Mouse (Mus musculus) ES-Bruce4 (cell line): ENCODE measurements around the gene Cygb. TPM values are rescaled to one million over a fixed set of nuclear protein-coding genes. Genes with fewer than 3 reads are reported as not detected.

ENCODE experiments used
- H3K27ac ChIP-seq: 2 replicates; pipeline ENCODE4 v1.5.1; 2012; ENCODE audit warnings: low read length, inconsistent platforms; ENCODE audit not compliant: insufficient read depth
- H3K27me3 ChIP-seq: 2 replicates; pipeline ENCODE4 v1.6.1; 2012; ENCODE audit warnings: mild to moderate bottlenecking, low read length, inconsistent platforms; ENCODE audit not compliant: control insufficient read depth, poor library complexity, insufficient read depth, severe bottlenecking
- H3K36me3 ChIP-seq: 2 replicates; pipeline ENCODE4 v1.6.1; 2012; ENCODE audit warnings: inconsistent platforms, mild to moderate bottlenecking, low read length, moderate library complexity; ENCODE audit not compliant: control insufficient read depth, poor library complexity, insufficient read depth, severe bottlenecking
- H3K4me1 ChIP-seq: one replicate; pipeline ENCODE4 v1.8.1; 2011; ENCODE audit warnings: low read length; ENCODE audit not compliant: control insufficient read depth, insufficient read depth
- H3K4me3 ChIP-seq: 2 replicates; pipeline ENCODE4 v1.5.1; 2011; ENCODE audit warnings: low read depth, mild to moderate bottlenecking, low read length
- H3K9ac ChIP-seq: 2 replicates; pipeline ENCODE4 v1.6.1; 2012; ENCODE audit warnings: low read depth, mild to moderate bottlenecking, inconsistent platforms; ENCODE audit not compliant: poor library complexity, severe bottlenecking
- H3K9me3 ChIP-seq: replicated peaks from 2 replicates; pipeline ENCODE4 v1.6.1; 2012; ENCODE audit warnings: mild to moderate bottlenecking, low read length, inconsistent platforms; ENCODE audit not compliant: control insufficient read depth, poor library complexity, insufficient read depth, severe bottlenecking
- CTCF ChIP-seq: IDR thresholded peaks from one replicate; pipeline ENCODE4 v1.8.1; 2011; ENCODE audit warnings: low read depth, low read length
- EP300 ChIP-seq: IDR thresholded peaks from 2 replicates; pipeline ENCODE4 v1.6.1; 2011; ENCODE audit warnings: low read depth, low read length; ENCODE audit not compliant: insufficient read depth
- POLR2A ChIP-seq: IDR thresholded peaks from one replicate; pipeline ENCODE4 v1.8.1; 2011; ENCODE audit warnings: low read length; ENCODE audit not compliant: insufficient read depth
- polyA plus RNA-seq: library from polyadenylated mRNA; stranded (reverse); fragments of >200 nt; gene quantifications from 2 replicates; pipeline ENCODE4 v1.2.4, GENCODE M21; 2011; ENCODE audit warnings: low read depth; ENCODE audit not compliant: missing spikeins, insufficient read depth, insufficient read length

Gene Cygb
- polyA plus RNA-seq, 1 experiment: not detected

DNA sequence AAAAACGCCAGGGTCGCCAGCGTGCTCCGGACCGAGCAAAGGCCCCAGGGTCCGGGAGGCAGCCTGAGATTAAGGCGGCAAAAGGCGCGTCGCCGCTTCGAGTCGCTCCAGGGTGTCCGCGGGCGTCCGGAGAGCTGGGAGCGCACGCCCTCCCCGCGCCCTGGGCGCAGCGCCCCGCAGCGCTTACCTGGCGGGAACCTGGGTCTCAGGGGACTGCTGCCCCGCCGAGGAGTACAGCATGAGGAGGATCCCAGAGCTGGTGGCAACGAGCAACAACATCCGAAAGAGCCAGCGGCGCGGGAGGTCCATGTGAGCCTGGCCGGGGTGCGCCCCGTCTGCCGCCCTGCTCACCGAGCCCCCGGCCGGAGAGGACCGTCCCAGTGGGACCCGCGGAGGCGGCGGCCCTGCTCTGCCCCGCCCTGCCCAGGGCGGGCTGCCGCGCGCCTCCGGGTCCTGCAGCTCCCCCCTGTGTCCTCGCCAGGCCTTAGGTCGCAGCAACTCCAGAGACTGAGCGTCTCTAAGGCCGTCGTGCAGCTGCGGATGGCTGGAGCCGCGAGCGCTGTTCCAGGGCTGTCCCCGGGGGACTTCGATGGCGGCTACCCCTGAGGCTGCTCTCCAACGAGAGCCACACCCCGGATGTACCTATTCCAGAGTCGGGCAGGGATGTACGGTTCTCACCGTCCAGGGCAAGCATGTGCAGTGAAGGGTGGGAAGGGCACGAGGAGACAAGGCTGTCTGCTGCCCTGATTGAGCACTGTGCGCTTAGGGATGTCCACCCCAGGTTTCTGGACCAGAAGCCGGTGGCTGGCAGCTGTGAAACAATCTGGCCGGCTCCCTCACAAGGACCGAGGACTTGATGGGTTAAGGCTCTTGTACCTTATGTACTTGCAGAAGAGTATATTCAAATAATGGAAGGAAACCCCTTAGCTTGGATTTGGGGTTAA, 40.4 kb upstream of the Cygb start:
- no peaks in the 10 kb centered on the region for H3K9me3 ChIP-seq
- H3K4me3 ChIP-seq: peak overlapping the region; percentile 60
- H3K4me1 ChIP-seq: peaks cover 11% of the 10 kb centered on the region
- H3K27me3 ChIP-seq: no peaks in the 10 kb centered on the region
- peak overlapping the region; percentile 57 for H3K9ac ChIP-seq
- no peak for TF ChIP-seq POLR2A
- TF ChIP-seq EP300: no peak
- TF ChIP-seq CTCF: no peak
- no peak overlapping the region for H3K27ac ChIP-seq
- H3K36me3 ChIP-seq: no peaks in the 10 kb centered on the region

DNA sequence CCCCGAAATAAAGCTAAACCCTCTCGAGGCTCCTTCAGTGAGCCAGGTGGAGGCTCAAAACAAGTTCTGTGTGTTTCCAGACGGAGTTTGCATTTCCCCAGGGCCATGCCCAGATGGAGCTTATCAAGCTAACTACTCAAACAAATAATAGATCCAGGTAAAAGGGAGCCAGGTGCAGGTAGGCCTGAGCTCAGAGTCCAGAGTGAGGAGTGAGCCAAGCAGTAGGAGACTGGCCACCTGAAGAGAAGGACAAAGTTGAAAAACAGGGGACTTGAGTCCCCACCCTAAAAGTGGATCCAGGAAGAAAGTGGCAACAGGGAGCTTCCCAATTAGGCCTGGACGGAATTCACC, 39.8 kb upstream of the Cygb start:
- no peaks in the 10 kb centered on the region for H3K27me3 ChIP-seq
- no peaks in the 10 kb centered on the region for H3K9me3 ChIP-seq
- H3K9ac ChIP-seq: peak overlapping the region; percentile 57
- no peak for TF ChIP-seq CTCF
- peaks cover 11% of the 10 kb centered on the region for H3K4me1 ChIP-seq
- peak overlapping the region; percentile 60 for H3K4me3 ChIP-seq
- no peak overlapping the region for H3K27ac ChIP-seq
- H3K36me3 ChIP-seq: no peaks in the 10 kb centered on the region

DNA sequence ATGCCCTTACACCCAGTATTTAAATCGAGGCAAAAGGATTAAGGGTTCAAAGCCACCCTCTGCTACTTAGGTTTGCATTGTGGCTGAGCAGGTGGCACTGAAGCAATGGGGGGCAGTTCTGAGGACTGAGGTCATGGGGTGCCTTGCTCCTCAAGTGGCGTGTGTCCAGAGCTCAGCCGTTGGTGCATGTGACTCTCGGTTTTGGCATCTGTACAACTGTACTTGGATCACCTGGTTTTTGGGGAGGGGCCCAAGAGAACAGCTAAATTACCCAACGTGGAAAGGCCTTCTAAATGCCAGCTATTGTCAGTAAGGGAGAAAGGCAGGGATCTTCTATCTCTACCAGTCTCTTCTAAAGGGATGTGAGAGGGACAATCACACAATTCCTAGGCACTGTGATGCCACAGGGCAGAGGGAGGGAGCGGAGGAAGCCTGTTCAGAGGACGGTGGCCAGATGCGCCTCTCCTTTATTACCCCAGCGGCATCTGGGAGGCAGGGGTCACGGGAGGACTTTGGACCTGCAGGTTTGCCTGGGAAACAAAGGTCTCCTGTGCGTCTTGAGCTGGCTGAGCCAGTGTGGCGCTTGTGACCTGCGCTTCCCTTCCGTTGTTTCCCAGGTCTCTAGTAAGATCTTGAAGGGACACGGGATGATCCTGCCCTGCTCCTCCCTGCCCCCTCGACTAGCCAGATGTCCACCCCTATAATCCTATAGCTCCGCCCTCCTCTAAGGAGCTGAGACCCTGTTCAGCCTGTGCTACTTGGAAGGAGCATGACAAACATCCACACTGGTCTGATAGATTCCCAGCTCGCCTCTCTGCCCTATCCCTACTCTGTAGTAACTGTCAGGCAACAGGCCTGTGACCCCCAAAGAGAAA, 36.8 kb upstream of the Cygb start:
- H3K9ac ChIP-seq: no peak overlapping the region
- no peaks in the 10 kb centered on the region for H3K9me3 ChIP-seq
- H3K27me3 ChIP-seq: no peaks in the 10 kb centered on the region
- H3K4me3 ChIP-seq: no peak overlapping the region
- H3K27ac ChIP-seq: no peak overlapping the region
- H3K36me3 ChIP-seq: no peaks in the 10 kb centered on the region
- peaks cover 2% of the 10 kb centered on the region for H3K4me1 ChIP-seq
- TF ChIP-seq CTCF (no peak), POLR2A (no peak), EP300 (no peak)

DNA sequence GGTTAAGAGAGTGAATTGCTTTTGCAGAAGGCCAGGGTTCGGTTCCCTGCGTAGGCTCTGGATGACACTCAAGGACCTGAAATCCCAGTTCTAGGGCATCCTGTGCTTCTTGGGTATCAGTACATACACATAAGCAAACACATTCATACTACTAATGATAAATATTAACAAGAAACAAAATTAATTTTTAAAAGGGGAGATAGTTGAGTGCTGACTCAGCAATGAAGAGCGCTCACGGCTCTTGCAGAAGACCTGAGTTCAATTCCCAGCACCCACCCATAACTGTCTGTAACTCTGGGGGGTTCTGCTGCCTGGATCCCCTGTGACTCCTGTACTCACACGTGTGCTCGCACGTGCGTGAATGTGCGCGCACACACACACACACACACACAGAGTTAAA, 35.5 kb upstream of the Cygb start:
- H3K9ac ChIP-seq: no peak overlapping the region
- no peak overlapping the region for H3K4me3 ChIP-seq
- H3K4me1 ChIP-seq: peaks cover 2% of the 10 kb centered on the region
- TF ChIP-seq EP300 (no peak), POLR2A (no peak), CTCF (no peak)
- no peak overlapping the region for H3K27ac ChIP-seq
- H3K36me3 ChIP-seq: peaks cover 2% of the 10 kb centered on the region; the same call in 1 of the 2 replicates
- no peaks in the 10 kb centered on the region for H3K27me3 ChIP-seq
- no peaks in the 10 kb centered on the region for H3K9me3 ChIP-seq

DNA sequence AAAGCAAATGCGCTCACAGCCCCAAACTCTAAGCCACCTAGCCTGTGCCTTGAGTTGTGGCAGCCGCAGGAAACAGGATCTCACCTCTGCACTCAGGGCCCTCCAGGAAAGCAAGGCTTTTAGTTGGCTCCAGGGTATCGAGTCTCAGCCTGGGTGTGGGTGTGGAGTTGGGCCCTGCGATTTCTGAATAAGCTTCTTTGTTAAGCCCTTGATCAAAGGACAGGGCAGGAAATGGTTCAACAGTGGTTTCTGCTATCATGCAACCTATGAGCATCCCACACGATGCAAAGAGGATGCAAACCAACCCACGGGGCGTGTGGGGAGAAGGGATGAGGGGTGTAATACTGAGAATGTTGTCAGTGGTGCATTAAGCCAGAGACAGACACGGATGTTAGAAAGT, 33.8 kb upstream of the Cygb start:
- no peaks in the 10 kb centered on the region for H3K9me3 ChIP-seq
- H3K27me3 ChIP-seq: no peaks in the 10 kb centered on the region
- no peak overlapping the region for H3K27ac ChIP-seq
- H3K4me3 ChIP-seq: no peak overlapping the region
- H3K9ac ChIP-seq: no peak overlapping the region
- TF ChIP-seq POLR2A: no peak
- no peak for TF ChIP-seq CTCF
- TF ChIP-seq EP300: no peak
- peaks cover 2% of the 10 kb centered on the region; the same call in 1 of the 2 replicates for H3K36me3 ChIP-seq
- H3K4me1 ChIP-seq: no peaks in the 10 kb centered on the region
